Mouse (Mus musculus) 416B (cell line): ENCODE measurements at regions not wholly inside any gene's neighbourhood (a gene's known extent, or its start where the extent isn't known, plus 50 kb on each side); places are given as distances from the start of the nearest gene placed in this dataset.

Experiments
- DNase-seq: peaks from one replicate; pipeline ENCODE4 v3.0.0; 2011; ENCODE audit warnings: low read depth

DNA sequence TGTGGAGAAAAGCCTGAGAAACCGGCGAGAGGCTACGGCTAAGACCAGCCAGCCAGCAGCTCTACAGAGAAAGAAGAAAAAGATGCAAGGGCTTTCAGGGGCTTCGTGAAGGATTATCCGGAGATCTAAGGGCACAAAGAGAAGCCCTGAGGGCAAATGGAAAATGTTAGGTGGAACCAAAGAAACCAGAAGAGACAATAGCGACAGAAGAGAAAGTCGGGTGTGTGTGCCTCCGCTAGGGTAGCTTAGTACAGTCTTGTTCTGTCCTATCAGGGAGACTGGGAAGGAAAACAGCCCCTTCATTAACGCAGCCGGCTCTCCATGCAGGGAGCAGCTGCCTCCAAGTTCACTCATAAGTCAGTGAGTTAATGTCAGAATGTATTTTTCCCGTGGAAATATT lies 255.1 kb downstream of the Epha4 start:
- DNase-seq, result no peak

DNA sequence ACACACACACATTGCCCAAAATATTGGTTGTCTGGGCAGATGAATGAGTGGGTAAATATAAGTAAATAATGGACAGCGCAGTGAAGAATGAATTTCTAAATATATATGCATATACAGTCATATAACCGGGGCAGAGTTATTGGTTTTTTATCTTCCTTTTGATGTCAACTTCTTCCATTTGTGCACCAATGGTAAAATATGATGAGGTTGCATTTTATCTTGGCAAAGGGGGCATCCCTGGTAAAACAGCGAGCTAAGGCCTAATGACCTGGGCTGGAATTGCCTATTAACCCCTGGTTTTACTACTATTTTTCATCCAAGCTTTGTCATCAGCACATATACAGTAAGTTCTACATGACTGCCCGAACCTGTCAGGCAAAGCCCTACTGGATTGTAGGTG lies 253.2 kb downstream of the Epha4 start:
- no peak for DNase-seq

DNA sequence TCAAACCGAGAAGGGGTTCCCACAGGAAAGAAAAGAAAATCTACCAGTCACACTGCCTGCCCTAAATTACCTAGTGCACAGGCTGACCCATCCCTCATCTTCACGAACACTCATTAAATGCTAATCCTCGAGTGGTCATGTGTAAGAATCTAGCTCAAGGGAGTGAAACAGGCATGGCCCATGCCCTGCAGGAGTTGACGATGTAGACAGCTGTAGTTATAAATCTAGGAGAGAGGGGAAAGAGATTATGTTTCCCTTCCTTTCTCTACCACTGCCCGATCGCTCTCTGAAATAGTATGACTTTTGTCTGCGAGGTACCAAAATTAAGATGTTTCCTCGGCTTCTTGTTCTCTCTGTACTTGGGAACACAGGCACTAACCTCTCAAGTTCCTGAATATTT lies 249.2 kb downstream of the Epha4 start:
- DNase-seq, result no peak

DNA sequence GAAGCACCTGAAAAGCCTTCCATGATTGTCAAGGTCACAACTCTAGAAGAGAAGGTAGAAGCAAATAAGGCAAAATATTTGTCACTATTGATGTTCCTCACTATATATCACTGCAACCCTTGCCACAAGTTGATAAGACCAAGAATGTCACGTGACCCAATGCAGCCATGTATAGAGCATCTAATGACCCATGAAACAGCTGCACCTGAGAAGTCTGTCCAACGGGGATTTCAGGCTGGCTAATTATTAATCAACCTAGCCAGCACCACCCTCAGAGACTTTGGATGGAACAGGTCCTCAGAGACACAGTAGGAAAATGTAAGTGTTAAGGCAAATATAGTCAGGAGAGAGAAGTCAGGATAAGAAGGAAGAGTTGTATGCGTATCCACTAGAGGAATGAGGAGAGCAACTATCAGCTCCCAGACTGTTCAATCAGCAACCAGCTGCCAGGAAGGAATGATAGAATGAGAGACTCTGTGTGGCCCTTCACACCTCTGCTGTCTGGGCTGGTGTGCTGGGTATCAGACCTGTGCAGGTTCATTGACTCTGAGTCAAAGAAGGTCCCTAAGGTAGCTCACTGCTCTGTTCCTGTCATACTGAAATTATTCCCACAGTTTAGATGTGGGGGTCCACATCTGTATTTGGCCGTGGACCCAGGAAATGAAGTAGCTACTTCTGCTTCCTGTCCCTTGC lies 247.4 kb downstream of the Epha4 start:
- no peak for DNase-seq

DNA sequence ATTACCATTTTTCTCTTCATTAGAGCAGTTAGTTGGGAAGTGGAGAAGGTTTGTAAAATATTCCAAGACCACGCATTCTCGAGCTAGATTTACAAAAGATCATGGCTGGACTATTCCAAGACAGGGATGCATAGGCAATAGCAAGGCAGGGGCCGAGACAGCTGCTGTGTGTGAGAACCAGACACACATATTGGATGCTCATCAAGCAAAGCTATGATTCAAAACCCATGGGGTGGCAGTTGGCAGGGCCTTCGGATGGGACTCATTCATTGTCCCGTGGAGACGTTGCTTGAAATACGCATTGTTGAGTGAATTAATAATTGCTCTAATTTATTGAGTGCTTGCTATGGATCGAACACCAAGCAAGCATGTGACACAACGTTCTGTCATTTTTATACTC lies 239.6 kb downstream of the Epha4 start:
- DNase-seq, result no peak

DNA sequence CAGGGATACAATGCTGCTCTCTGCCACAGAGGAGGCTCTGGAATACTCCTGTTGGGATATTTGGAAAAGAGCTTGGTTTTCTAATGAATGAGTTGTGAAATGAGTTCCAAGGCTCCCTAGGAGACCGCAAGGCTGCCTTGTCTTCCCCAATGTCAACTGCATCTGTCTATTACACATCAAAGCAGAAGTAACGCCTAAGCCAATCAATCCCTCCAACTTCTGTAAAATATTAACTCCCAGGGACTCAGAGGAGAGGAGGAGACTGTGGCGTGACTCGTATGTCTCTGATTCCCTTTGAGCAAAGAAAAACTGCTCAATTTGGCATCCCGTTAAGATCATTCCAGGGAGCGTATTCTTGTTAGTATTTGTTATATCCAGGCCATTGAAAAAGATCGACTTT lies 235.3 kb downstream of the Epha4 start:
- no peak for DNase-seq

DNA sequence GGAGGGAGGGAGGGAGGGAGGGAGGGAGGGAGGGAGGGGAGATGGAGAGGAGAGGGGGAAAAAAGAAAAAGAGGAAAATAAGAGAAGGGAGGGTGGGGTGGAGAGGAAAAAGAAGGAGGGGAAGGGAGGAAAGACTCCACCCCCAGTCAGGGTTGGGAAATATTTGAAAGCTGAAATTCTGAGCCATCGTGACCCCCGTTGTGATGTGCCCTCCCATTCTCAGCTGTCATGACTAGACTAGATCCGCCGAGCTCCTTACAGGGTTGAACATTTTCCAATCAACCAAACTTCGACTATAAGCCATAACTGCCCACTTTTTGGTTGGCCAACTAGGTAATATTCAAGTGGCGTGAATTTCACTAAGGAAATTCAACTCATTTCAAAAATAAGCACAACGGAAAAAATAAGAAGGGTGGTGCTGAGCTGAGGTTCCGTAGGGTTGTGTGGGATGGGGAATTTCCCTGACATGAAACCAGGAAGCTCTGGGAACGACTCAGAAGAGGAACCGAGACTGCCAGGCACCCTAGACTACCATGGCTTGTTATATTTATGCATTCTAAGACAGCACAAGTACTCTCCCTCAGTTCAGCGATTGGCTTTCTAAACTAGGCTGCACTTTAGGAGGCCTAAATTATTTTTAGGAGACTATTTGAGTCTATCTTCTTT lies 234.4 kb downstream of the Epha4 start:
- DNase-seq, result no peak

DNA sequence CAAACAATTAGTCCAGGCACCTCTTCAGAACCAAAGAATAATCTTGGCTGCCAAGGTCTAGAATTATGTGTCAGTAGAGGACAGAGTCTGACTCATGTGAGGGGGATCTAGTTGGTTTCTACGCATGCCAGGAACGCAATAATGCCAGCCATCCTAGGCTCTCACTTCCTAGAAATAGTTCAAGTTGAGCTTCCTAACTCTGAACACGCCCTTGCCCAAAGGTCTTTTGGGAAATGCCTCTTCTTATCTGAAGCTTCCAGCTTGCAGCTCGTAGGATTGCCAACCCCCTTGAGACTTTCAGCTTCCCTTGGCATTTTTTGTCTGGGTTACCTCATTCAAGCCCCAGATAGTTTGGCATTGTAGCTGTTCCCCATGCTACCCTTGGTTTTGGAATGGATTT lies 233.1 kb downstream of the Epha4 start:
- no peak for DNase-seq

DNA sequence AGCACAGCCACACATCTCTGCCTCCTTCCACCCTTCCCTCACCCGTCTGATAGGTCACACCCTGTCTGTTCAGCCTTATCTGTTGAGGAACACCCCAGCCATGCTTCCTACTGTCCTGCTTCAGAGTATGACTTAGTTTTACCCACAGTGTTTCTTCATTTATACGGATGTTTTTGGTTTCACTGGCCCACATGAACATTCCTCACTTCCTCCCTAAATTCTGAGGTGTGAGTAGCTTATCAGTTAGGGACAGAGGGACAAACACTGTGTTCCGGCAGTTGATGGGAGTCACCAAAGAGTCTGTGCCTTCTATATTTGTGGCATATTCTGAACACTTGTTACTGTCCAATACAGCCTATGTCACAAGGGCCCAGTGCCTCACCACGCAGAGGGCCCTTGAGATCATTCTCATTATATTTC lies 216.2 kb downstream of the Epha4 start:
- peak; percentile 1 for DNase-seq

DNA sequence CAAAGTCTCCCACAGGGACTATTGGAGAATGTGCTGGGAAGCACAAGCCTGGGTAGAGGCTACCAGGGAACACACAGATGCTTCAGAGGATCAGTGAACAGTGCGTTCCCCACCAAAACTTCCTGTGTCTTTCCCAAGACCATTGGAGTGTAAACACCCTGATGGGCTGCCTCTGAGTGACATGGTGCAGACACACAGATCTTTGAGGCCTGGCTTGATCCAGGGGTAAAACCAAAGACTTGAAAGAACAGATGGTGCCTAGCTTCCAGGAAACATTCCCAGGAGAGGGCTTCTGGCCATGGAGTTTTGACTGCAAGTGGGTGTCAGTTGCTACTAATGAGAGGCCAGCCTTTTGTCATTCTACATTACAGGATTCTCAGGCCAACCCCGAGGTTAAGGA lies 214.1 kb downstream of the Epha4 start:
- no peak for DNase-seq

DNA sequence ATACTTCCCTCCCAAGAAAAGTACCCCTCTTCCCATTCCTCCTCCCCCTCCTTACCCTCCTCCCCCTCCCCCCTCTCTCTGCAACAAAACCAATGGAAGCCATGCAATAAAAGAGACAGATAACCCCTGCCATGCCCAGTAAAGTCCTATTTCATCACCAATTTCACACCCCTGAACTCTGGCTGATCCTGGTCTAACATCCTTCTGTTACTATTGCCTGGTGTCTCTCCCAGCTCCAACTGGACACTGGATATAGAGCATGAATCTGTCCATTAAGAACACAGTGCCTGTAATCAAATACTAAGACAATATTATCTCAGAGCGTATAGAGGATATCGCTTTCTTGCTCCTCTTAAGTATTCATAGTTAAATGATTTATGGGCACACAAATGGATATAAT lies 210.1 kb downstream of the Epha4 start:
- no peak for DNase-seq

DNA sequence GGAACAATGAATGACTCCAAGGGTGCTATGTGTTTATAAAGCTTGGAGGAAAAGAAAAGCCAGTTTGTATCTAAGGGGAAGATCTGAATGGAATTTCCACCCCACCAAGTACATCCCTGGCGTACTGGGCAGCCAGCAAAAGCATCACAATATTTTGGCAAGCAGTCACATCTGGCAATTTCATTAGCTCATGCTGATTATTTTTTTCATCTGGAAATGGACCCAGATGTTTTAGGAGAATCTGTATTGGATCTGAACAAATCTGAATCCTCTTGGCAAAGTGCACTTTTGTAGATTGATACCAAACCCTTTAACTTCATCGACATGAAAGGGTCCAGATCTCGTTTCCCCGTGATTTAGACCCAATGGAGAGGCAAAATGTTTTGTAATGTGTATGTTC lies 207.1 kb downstream of the Epha4 start:
- no peak for DNase-seq

DNA sequence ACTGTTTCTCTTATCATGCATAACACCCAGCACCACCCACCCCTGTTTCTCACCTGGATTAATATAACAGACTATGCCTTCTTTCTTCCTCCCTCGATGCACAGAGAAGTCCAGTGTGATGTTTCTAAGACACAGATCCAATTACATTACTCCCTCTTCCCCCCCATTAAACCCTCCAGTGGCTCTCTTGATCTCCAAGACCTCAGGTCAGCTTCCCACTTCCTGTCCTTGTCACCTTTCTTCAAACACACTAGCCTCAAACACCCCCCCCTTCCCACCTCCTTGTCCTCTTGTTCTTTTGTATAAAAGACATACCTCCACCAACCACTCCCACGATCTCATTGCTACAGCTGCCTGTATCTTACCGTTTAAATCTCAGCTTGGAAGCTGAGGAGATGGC lies 201.8 kb downstream of the Epha4 start:
- DNase-seq, result no peak

DNA sequence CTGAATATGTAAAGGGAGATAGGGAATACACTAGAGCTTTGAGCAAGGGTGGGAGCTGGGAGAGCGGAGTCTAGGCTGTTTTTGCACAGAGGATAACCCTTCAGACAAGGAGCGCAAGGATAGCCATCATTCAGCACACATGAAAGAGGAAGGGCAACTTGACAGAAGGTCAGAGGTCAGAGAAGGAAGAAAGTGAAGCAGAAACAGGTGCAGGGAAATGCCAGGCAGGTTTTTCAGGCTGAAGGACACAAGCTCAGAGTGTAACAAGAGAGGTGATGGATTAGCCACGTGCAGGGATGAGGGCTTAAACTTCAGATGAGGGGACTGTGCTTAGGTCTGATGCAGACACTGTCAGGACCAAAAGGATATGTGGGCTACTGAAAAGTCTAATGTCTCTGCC lies 199.5 kb downstream of the Epha4 start:
- no peak for DNase-seq

DNA sequence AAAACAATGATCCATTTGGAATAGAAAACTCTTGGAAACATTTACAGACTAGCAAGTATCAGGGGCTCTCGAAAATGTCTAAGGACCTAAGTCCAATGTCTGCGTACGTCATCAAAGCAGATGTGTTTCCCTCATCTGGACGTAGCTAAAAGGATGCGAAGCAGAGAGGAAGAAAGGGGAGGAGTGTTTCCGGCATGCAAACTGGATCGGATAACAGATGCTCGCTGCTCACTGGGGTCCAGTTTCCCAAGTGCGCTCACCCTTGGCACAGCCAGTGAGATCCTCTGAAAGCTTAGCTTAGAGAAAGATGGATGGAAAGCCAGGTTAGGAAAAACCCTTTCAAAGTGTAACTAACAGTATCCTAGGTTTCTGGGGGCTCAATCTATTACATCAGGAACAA lies 198.7 kb downstream of the Epha4 start:
- DNase-seq, result no peak
